Mouse (Mus musculus) liver, embryonic 14.5 days (tissue): ENCODE measurements around the gene Col8a2.

Experiments used
- CTCF ChIP-seq: IDR thresholded peaks from 2 replicates; pipeline ENCODE4 v1.5.1; 2016; ENCODE audit warnings: antibody characterized with exemption, low read depth, control low read depth
- EP300 ChIP-seq: IDR thresholded peaks from 2 replicates; pipeline ENCODE4 v1.6.1; 2016; ENCODE audit warnings: antibody characterized with exemption, low read depth

- no peak for TF ChIP-seq CTCF
- TF ChIP-seq EP300 = no peak
These were observed 11.5 kb upstream of the Col8a2 start for GRCm38 (mm10) chr4:126275081-126275480.
